Mouse (Mus musculus) testis, adult 2 months (tissue): ENCODE data around the gene Spock1.

Source experiments
- CTCF ChIP-seq: fragments of 200-500 bp; IDR thresholded peaks from 2 replicates; pipeline ENCODE4 v1.5.1; 2012; ENCODE audit warnings: low read depth, mild to moderate bottlenecking, inconsistent platforms, low read length, moderate library complexity; ENCODE audit not compliant: control insufficient read depth, insufficient read depth, insufficient replicate concordance
- POLR2A ChIP-seq: fragments of 200-500 bp; IDR thresholded peaks from 2 replicates; pipeline ENCODE4 v1.6.1; 2012; ENCODE audit warnings: low read depth, mild to moderate bottlenecking, inconsistent platforms, low read length, moderate library complexity; ENCODE audit not compliant: control insufficient read depth

DNA sequence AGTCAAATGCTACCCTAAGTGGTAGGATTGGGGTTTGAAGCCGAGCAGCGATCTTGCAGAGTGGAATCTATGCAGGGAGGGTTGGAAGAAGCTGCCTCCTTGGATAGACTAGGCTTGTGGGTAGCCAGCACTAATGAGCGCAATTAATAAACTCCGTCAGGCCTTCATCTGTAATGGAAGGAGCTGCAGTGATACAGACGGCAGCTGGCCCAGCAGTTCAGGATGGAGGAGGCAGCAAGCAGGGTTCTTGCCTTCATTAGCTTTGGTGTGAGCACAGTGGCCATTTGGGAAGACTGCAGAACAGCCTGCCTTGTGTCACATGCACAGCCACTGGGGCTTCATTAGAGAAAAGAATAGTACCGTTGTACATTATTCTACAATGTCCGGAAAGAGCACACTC is 459.2 kb downstream of the Spock1 start:
- no peak for TF ChIP-seq CTCF
- TF ChIP-seq POLR2A: no peak
